Mouse (Mus musculus) cerebellum, postnatal 36 days (tissue): Measurements from ENCODE around the gene Eps15.
A peak's percentile ranks its signal among the peaks of the same experiment; 100 is the strongest.

Experiments
- DNase-seq, 2 experiments: peaks; one replicate each; pipeline ENCODE4 v3.0.0; 2021 to 2022; ENCODE audit warnings: mixed read lengths in 2 of 2

The Eps15 gene

GRCm38 (mm10) chr4:109271803-109272202 is 8.3 kb upstream of the Eps15 start:
- no peak for DNase-seq

GRCm38 (mm10) chr4:109273586-109274240 is 6.4 kb upstream of the Eps15 start:
- DNase-seq, result no peak

GRCm38 (mm10) chr4:109280459-109281160 is 542 bp downstream of the Eps15 start:
- peak; percentile 16 to 30 for DNase-seq

- DNase-seq, result no peak
Measured at GRCm38 (mm10) chr4:109281161-109281560, 1.1 kb downstream of the Eps15 start.

- no peak for DNase-seq
Measured at GRCm38 (mm10) chr4:109281946-109282345, 1.9 kb downstream of the Eps15 start.

GRCm38 (mm10) chr4:109294629-109295028 is 14.6 kb downstream of the Eps15 start:
- DNase-seq, result no peak

GRCm38 (mm10) chr4:109296510-109296909 is 16.4 kb downstream of the Eps15 start:
- no peak for DNase-seq

- DNase-seq, result no peak
Measured at GRCm38 (mm10) chr4:109299136-109299535, 19.1 kb downstream of the Eps15 start.

- DNase-seq, result no peak
Measured at GRCm38 (mm10) chr4:109316941-109317894, 37.1 kb downstream of the Eps15 start.

- DNase-seq, result no peak
Measured at GRCm38 (mm10) chr4:109336796-109337195, 56.7 kb downstream of the Eps15 start.

- DNase-seq, result no peak
Measured at GRCm38 (mm10) chr4:109341222-109341621, 61.2 kb downstream of the Eps15 start.

- peak in 1 of 2 experiments; percentile 19 for DNase-seq
Measured at GRCm38 (mm10) chr4:109342783-109343485, 62.9 kb downstream of the Eps15 start.

GRCm38 (mm10) chr4:109343909-109344308 is 63.8 kb downstream of the Eps15 start:
- peak; percentile 25 to 48 for DNase-seq

GRCm38 (mm10) chr4:109378107-109378506 is 98.0 kb downstream of the Eps15 start:
- no peak for DNase-seq

GRCm38 (mm10) chr4:109382457-109382856 is 102.4 kb downstream of the Eps15 start:
- peak in 1 of 2 experiments; percentile 23 for DNase-seq

GRCm38 (mm10) chr4:109385599-109385998 is 105.5 kb downstream of the Eps15 start:
- no peak for DNase-seq

- no peak for DNase-seq
Measured at GRCm38 (mm10) chr4:109393229-109393779, 113.2 kb downstream of the Eps15 start.

- DNase-seq, result peak in 1 of 2 experiments; percentile 23
Measured at GRCm38 (mm10) chr4:109393902-109394301, 113.8 kb downstream of the Eps15 start.

- no peak for DNase-seq
Measured at GRCm38 (mm10) chr4:109394314-109395074, 114.4 kb downstream of the Eps15 start.

GRCm38 (mm10) chr4:109400366-109400980 is 120.4 kb downstream of the Eps15 start:
- no peak for DNase-seq

GRCm38 (mm10) chr4:109401176-109401689 is 121.2 kb downstream of the Eps15 start:
- no peak for DNase-seq
